In genomic region chr10:119055199-119055785, GRCm38 (mm10) we compare ENCODE assay signal across 8 mouse cellular contexts.
DNase-seq lines count a peak whose midpoint lies in the region; ATAC-seq and TF ChIP-seq lines count a peak whose summit lies in the region.

No protein-coding gene starts in this region.

- ATAC-seq in forebrain, embryonic 16.5 days, result peak; percentile 76
- ATAC-seq in kidney, embryonic 16.5 days (ENCODE audit: low FRiP score, low TSS enrichment), result no peak
- ATAC-seq in limb, embryonic 15.5 days (ENCODE audit: insufficient number of reproducible peaks, low FRiP score, low TSS enrichment, low read depth), result no peak; the same call in 1 of the 2 replicates
- ATAC-seq in activated CD4-positive, CD25-positive, alpha-beta regulatory T cell, adult 4 months, result no peak

- no peak overlapping the region for H3K9ac ChIP-seq in forebrain, embryonic 16.5 days (replicated peaks; ENCODE audit: low read depth, low read length)
- H3K9ac ChIP-seq in kidney, embryonic 16.5 days (replicated peaks; ENCODE audit: low read length), result no peak overlapping the region
- no peak overlapping the region for H3K9ac ChIP-seq in limb, embryonic 15.5 days

- 58% methylated on average over 13 of the region's 13 CpGs for WGBS in kidney, adult 2 months
- WGBS in forebrain, embryonic 16.5 days, result 18% methylated on average over 13 of the region's 13 CpGs
- 55% methylated on average over 13 of the region's 13 CpGs for WGBS in kidney, embryonic 16.5 days
- 20% methylated on average over 13 of the region's 13 CpGs for WGBS in limb, embryonic 15.5 days

- no peak overlapping the region for H3K4me3 ChIP-seq in kidney, adult 2 months (ENCODE audit: insufficient read depth, low read depth, low read length)
- H3K4me3 ChIP-seq in forebrain, embryonic 16.5 days (replicated peaks; ENCODE audit: low read length), result no peak overlapping the region
- no peak overlapping the region for H3K4me3 ChIP-seq in kidney, embryonic 16.5 days (ENCODE audit: low read length)
- H3K4me3 ChIP-seq in limb, embryonic 15.5 days, result 0 out of 2 replicates have a peak overlapping the region, but pooled peaks have one; percentile 1

- H3K9me3 ChIP-seq in forebrain, embryonic 16.5 days (ENCODE audit: control insufficient read depth, low read length), result no peaks in the 10 kb centered on the region
- H3K9me3 ChIP-seq in kidney, embryonic 16.5 days (ENCODE audit: low read length), result no peaks in the 10 kb centered on the region
- no peaks in the 10 kb centered on the region for H3K9me3 ChIP-seq in limb, embryonic 15.5 days

- H3K4me1 ChIP-seq in kidney, adult 2 months (ENCODE audit: control insufficient read depth, insufficient read depth, low read length), result peaks cover 12% of the 10 kb centered on the region
- H3K4me1 ChIP-seq in forebrain, embryonic 16.5 days (replicated peaks; ENCODE audit: control insufficient read depth, insufficient read depth, low read length), result peaks cover 13% of the 10 kb centered on the region
- H3K4me1 ChIP-seq in kidney, embryonic 16.5 days (ENCODE audit: insufficient read depth, low read length), result peaks cover 23% of the 10 kb centered on the region
- peaks cover 40% of the 10 kb centered on the region for H3K4me1 ChIP-seq in limb, embryonic 15.5 days

- TF ChIP-seq POLR2A in kidney, adult 2 months (IDR thresholded peaks at IDR 0.05; ENCODE audit: low read depth, low read length), result no peak

- DNase-seq in kidney, adult 2 months, result peak; percentile 68
- no peak for DNase-seq in kidney, adult 11 months
- peak; percentile 75 to 81 for DNase-seq in adrenal gland, postnatal 36 days
- DNase-seq in right cerebral cortex, postnatal 36 days (ENCODE audit: low spot score in 2 of 2), result peak; percentile 49 to 52

- H3K4me2 ChIP-seq in forebrain, embryonic 16.5 days (ENCODE audit: low read length), result peak overlapping the region; percentile 13
- H3K4me2 ChIP-seq in kidney, embryonic 16.5 days (replicated peaks; ENCODE audit: low read depth, low read length), result no peak overlapping the region
- peak overlapping the region; percentile 37 for H3K4me2 ChIP-seq in limb, embryonic 15.5 days

- H3K36me3 ChIP-seq in kidney, adult 2 months (ENCODE audit: control insufficient read depth, insufficient read depth, low read length), result no peaks in the 10 kb centered on the region
- no peaks in the 10 kb centered on the region for H3K36me3 ChIP-seq in forebrain, embryonic 16.5 days (ENCODE audit: control insufficient read depth, insufficient read depth)
- no peaks in the 10 kb centered on the region for H3K36me3 ChIP-seq in kidney, embryonic 16.5 days (ENCODE audit: insufficient read depth, low read length)
- no peaks in the 10 kb centered on the region for H3K36me3 ChIP-seq in limb, embryonic 15.5 days

- no peak for TF ChIP-seq CTCF in kidney, adult 2 months (conservative IDR thresholded peaks at IDR 0.05; ENCODE audit: insufficient read depth, insufficient read length, low read depth, low read length)

- no peaks in the 10 kb centered on the region for H3K27me3 ChIP-seq in kidney, adult 2 months (replicated peaks; ENCODE audit: control insufficient read depth, insufficient read depth, low read length)
- no peaks in the 10 kb centered on the region for H3K27me3 ChIP-seq in forebrain, embryonic 16.5 days (replicated peaks; ENCODE audit: control insufficient read depth, insufficient read depth, low read length)
- 0 out of 2 replicates have a peak, but pooled peaks cover 3% of the 10 kb centered on the region for H3K27me3 ChIP-seq in kidney, embryonic 16.5 days (ENCODE audit: insufficient read depth, low read length)
- H3K27me3 ChIP-seq in limb, embryonic 15.5 days, result no peaks in the 10 kb centered on the region

- no peak overlapping the region for H3K27ac ChIP-seq in kidney, adult 2 months (ENCODE audit: insufficient read depth, low read depth, low read length)
- 0 out of 2 replicates have a peak overlapping the region, but pooled peaks have one; percentile 10 for H3K27ac ChIP-seq in forebrain, embryonic 16.5 days (ENCODE audit: low read length)
- peak overlapping the region; percentile 27 for H3K27ac ChIP-seq in kidney, embryonic 16.5 days (ENCODE audit: low read length)
- H3K27ac ChIP-seq in limb, embryonic 15.5 days, result peak overlapping the region; percentile 65
